Comparison of ENCODE assay signal across 8 mouse cellular contexts in the genomic region with DNA sequence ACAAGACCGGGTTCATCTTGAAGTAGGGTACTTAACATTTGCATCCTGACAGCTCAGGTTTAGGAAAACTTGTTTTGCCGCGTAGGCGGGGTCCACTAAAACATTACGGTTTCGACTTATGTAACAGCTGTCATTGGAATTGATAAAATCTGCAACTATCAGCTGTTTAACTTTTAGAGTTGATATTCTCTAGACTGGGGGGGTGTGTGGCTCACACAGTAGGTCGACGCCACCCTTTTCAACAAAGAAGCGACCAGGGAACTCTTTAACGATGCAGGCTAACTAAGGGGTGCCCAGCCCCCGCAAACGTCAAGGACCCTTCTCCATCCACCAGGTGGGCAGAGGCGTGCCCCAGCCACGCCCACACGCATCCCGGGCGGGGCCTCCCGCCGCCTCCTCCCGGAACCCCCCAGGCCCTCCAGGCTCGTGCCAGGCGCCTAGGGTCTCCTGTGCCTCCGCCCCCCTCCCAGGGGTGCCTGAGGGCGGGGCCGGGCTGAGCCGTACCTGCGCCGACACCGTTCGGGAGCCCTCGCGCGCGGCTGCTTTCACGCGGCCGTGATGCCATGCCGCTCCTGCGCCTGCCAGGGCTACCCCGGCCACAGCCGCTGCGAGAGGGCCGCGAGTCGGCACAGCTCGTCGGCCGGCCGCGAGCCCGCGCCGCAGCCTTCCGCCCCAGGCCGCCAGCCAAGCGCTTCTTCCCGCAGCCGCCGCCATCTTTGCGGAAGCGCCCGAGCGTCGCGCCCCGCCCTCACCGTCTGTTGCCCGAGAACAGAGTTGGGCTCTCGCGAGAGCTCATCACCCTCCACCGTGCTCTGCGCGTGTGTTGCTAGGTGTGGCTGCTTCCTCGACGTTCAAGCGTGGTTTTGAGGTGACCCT. TPM values are rescaled to one million over a fixed set of nuclear protein-coding genes. Genes with fewer than 3 reads are reported as not detected.
DNase-seq lines count a peak whose midpoint lies in the region; ATAC-seq and TF ChIP-seq lines count a peak whose summit lies in the region.

Gene Micu2, minus strand, starts transcription at position 737 of the 876 bp plus-strand sequence.

- H3K9me3 ChIP-seq in MEL (replicated peaks; ENCODE audit: insufficient read depth, low read length) = no peaks in the 10 kb centered on the region
- no peaks in the 10 kb centered on the region for H3K9me3 ChIP-seq in forebrain, postnatal 0 days (ENCODE audit: low read length)
- no peaks in the 10 kb centered on the region; the same call in 1 of the 2 replicates for H3K9me3 ChIP-seq in lung, embryonic 16.5 days (ENCODE audit: control insufficient read depth, low read length)

- H3K9ac ChIP-seq in MEL (ENCODE audit: control insufficient read depth, low read depth, low read length, poor library complexity, severe bottlenecking) = peak within 1 kb of the TSS; percentile 94
- peak within 1 kb of the TSS; percentile 94 for H3K9ac ChIP-seq in forebrain, postnatal 0 days
- H3K9ac ChIP-seq in lung, embryonic 16.5 days (ENCODE audit: low read length) = peak within 1 kb of the TSS; percentile 82

- peak; percentile 78 to 84; a peak in 3 of 4 replicates for TF ChIP-seq POLR2A in MEL (IDR thresholded peaks at IDR 0.05; ENCODE audit: control insufficient read depth in 1 of 2, insufficient read depth in 1 of 2, low read depth in 1 of 2, low read length in 2 of 2, poor library complexity in 1 of 2)
- TF ChIP-seq POLR2A in cerebellum, adult 2 months (IDR thresholded peaks at IDR 0.05; ENCODE audit: borderline replicate concordance, insufficient read depth, low read length) = peak; percentile 64; the same call in 1 of the 2 replicates

- no peak for TF ChIP-seq CTCF in MEL (IDR thresholded peaks at IDR 0.05 in 2 of 3, conservative IDR thresholded peaks at IDR 0.05 in 1 of 3; ENCODE audit: control insufficient read depth in 1 of 3, insufficient read depth in 1 of 3, low read depth in 2 of 3, low read length in 3 of 3, poor library complexity in 1 of 3, severe bottlenecking in 1 of 3)
- no peak for TF ChIP-seq CTCF in cerebellum, adult 2 months (IDR thresholded peaks at IDR 0.05; ENCODE audit: borderline replicate concordance, insufficient read depth, low read depth, low read length)
- TF ChIP-seq CTCF in forebrain, postnatal 0 days (IDR thresholded peaks at IDR 0.05; ENCODE audit: low read depth) = no peak

- peaks cover 6 to 9% of the 10 kb centered on the region in 2 experiments; a peak in 3 of 4 replicates for H3K4me1 ChIP-seq in MEL (ENCODE audit: control insufficient read depth in 1 of 2, insufficient read depth in 2 of 2, low read length in 2 of 2)
- H3K4me1 ChIP-seq in cerebellum, adult 2 months (ENCODE audit: control insufficient read depth, insufficient read depth, low read length) = no peaks in the 10 kb centered on the region
- peaks cover 9% of the 10 kb centered on the region for H3K4me1 ChIP-seq in forebrain, postnatal 0 days (ENCODE audit: insufficient read depth)
- peaks cover 3% of the 10 kb centered on the region; the same call in 1 of the 2 replicates for H3K4me1 ChIP-seq in lung, embryonic 16.5 days (replicated peaks; ENCODE audit: control insufficient read depth, insufficient read depth, low read length)

- peak within 1 kb of the TSS; percentile 91 for H3K4me2 ChIP-seq in forebrain, postnatal 0 days (ENCODE audit: low read depth)
- peak within 1 kb of the TSS; percentile 79 for H3K4me2 ChIP-seq in lung, embryonic 16.5 days (ENCODE audit: low read depth, low read length)

- peak; percentile 95 for DNase-seq in MEL (ENCODE audit: low read depth, low spot score)
- DNase-seq in cerebellum, adult 2 months = peak; percentile 82 to 84
- peak; percentile 95 for DNase-seq in forebrain, postnatal 0 days
- DNase-seq in heart, postnatal 4 days = peak; percentile 89
- DNase-seq in layer of hippocampus, adult 8-10 months (ENCODE audit: low spot score in 2 of 2) = peak; percentile 72 to 82
- peak; percentile 42 for DNase-seq in ovary, postnatal 10 days (ENCODE audit: low spot score)
- peak; percentile 76 to 82 for DNase-seq in thymus, postnatal 10 days (ENCODE audit: low spot score in 2 of 2)

- 3% methylated on average over 71 of the region's 76 CpGs for WGBS in cerebellum, adult 2 months
- 4% methylated on average over 76 of the region's 76 CpGs for WGBS in forebrain, postnatal 0 days
- WGBS in lung, embryonic 16.5 days = 1% methylated on average over 68 of the region's 76 CpGs

- no peaks in the 10 kb centered on the region for H3K27me3 ChIP-seq in MEL (ENCODE audit: control insufficient read depth in 1 of 2, insufficient read depth in 2 of 2, low read length in 2 of 2)
- H3K27me3 ChIP-seq in cerebellum, adult 2 months (ENCODE audit: control insufficient read depth, insufficient read depth, low read length) = no peaks in the 10 kb centered on the region
- H3K27me3 ChIP-seq in forebrain, postnatal 0 days (ENCODE audit: insufficient read depth, low read length) = no peaks in the 10 kb centered on the region
- no peaks in the 10 kb centered on the region for H3K27me3 ChIP-seq in lung, embryonic 16.5 days (ENCODE audit: control insufficient read depth, insufficient read depth, low read depth, low read length)

- H3K27ac ChIP-seq in MEL (ENCODE audit: control insufficient read depth, low read depth, low read length) = peak within 1 kb of the TSS; percentile 48
- H3K27ac ChIP-seq in cerebellum, adult 2 months (ENCODE audit: insufficient read depth, low read length) = peak within 1 kb of the TSS; percentile 31; the same call in 1 of the 2 replicates
- peak within 1 kb of the TSS; percentile 90 for H3K27ac ChIP-seq in forebrain, postnatal 0 days (ENCODE audit: low read depth, low read length)
- H3K27ac ChIP-seq in lung, embryonic 16.5 days (ENCODE audit: low read length) = peak within 1 kb of the TSS; percentile 57

- TF ChIP-seq EP300 in MEL (IDR thresholded peaks at IDR 0.05; ENCODE audit: low read depth in 1 of 2, low read length in 2 of 2) = peak in 1 of 2 experiments; percentile 48; a peak in 2 of 4 replicates

- peak; percentile 99 for ATAC-seq in forebrain, postnatal 0 days
- ATAC-seq in lung, embryonic 16.5 days (ENCODE audit: low read depth) = peak; percentile 97

- peaks cover 0 to 24% of the 10 kb centered on the region in 2 experiments; a peak in 2 of 4 replicates for H3K36me3 ChIP-seq in MEL (ENCODE audit: control insufficient read depth in 1 of 2, insufficient read depth in 2 of 2, low read length in 2 of 2)
- H3K36me3 ChIP-seq in forebrain, postnatal 0 days (ENCODE audit: insufficient read depth) = no peaks in the 10 kb centered on the region
- no peaks in the 10 kb centered on the region for H3K36me3 ChIP-seq in lung, embryonic 16.5 days (ENCODE audit: control insufficient read depth, insufficient read depth, low read length)

- H3K4me3 ChIP-seq in MEL (ENCODE audit: control insufficient read depth in 1 of 2, insufficient read depth in 1 of 2, low read depth in 2 of 2, low read length in 2 of 2) = peak within 1 kb of the TSS; percentile 60 to 81
- peak within 1 kb of the TSS; percentile 51 for H3K4me3 ChIP-seq in cerebellum, adult 2 months (replicated peaks; ENCODE audit: insufficient read depth, low read depth, low read length)
- peak within 1 kb of the TSS; percentile 94 for H3K4me3 ChIP-seq in forebrain, postnatal 0 days (ENCODE audit: low read depth, low read length)
- peak within 1 kb of the TSS; percentile 83 for H3K4me3 ChIP-seq in lung, embryonic 16.5 days (ENCODE audit: low read length)

- TF ChIP-seq RAD21 in MEL (IDR thresholded peaks at IDR 0.05; ENCODE audit: low read depth, low read length) = no peak

- H3K79me2 ChIP-seq in MEL (ENCODE audit: control insufficient read depth, insufficient read depth, low read length, poor library complexity) = peaks cover 10% of the 10 kb centered on the region

TF ChIP-seq in MEL, 35 proteins besides CTCF, POLR2A, EP300 and RAD21 (continues in another document):
- 0 out of 2 replicates have a peak, but pooled peaks have one; percentile 37 for TF ChIP-seq BHLHE40 (IDR thresholded peaks at IDR 0.05; ENCODE audit: borderline replicate concordance, low read depth, low read length)
- TF ChIP-seq MAX (IDR thresholded peaks at IDR 0.05; ENCODE audit: low read length) = peak; percentile 100
- TF ChIP-seq JUND (IDR thresholded peaks at IDR 0.05; ENCODE audit: low read depth, low read length) = no peak
- TF ChIP-seq TAL1 (IDR thresholded peaks at IDR 0.05; ENCODE audit: low read length) = no peak
- no peak for TF ChIP-seq E2F4 (IDR thresholded peaks at IDR 0.05; ENCODE audit: borderline replicate concordance, low read depth, low read length)
- TF ChIP-seq TBP (IDR thresholded peaks at IDR 0.05; ENCODE audit: low read depth, low read length) = no peak
- TF ChIP-seq MAZ (IDR thresholded peaks at IDR 0.05; ENCODE audit: low read depth, low read length) = peak; percentile 27; the same call in 1 of the 2 replicates
- TF ChIP-seq CHD1 (IDR thresholded peaks at IDR 0.05; ENCODE audit: low read depth, low read length) = no peak
- TF ChIP-seq TCF12 (IDR thresholded peaks at IDR 0.05; ENCODE audit: low read depth, low read length) = peak; percentile 41
- no peak for TF ChIP-seq UBTF (IDR thresholded peaks at IDR 0.05; ENCODE audit: borderline replicate concordance, insufficient read depth, low read depth, low read length)
- TF ChIP-seq ELF1 (IDR thresholded peaks at IDR 0.05; ENCODE audit: low read depth, low read length) = peak; percentile 97
- 0 out of 2 replicates have a peak, but pooled peaks have one; percentile 5 for TF ChIP-seq GATA1 (IDR thresholded peaks at IDR 0.05; ENCODE audit: low read depth, low read length)
- peak; percentile 82 for TF ChIP-seq HCFC1 (IDR thresholded peaks at IDR 0.05; ENCODE audit: low read depth, low read length)
- peak; percentile 87 for TF ChIP-seq ZKSCAN1 (IDR thresholded peaks at IDR 0.05; ENCODE audit: low read depth, low read length)
- TF ChIP-seq NELFE (IDR thresholded peaks at IDR 0.05; ENCODE audit: low read depth, low read length) = peak; percentile 79
- TF ChIP-seq ETS1 (IDR thresholded peaks at IDR 0.05; ENCODE audit: low read depth, low read length) = peak; percentile 79
- TF ChIP-seq SIN3A (IDR thresholded peaks at IDR 0.05; ENCODE audit: low read length) = peak; percentile 59
- peak; percentile 62 for TF ChIP-seq MXI1 (IDR thresholded peaks at IDR 0.05; ENCODE audit: low read depth, low read length)

RNA-seq across cellular contexts. Expression of gene Micu2, which starts in this region (rescaled TPM):
- 56.8 and 61.3 TPM in 2 replicates for total RNA-seq in MEL (2012; rRNA removed)
- 100 to 1,000 TPM in 1 of 2 experiments, 10 to 100 TPM in 1; 65.1 to 173 TPM for polyA plus RNA-seq in MEL (2012; ENCODE audit: insufficient read depth in 1 of 2, insufficient read length in 2 of 2, low read depth in 1 of 2, low replicate concordance in 2 of 2, missing spikeins in 1 of 2)
- polyA plus RNA-seq in cerebellum, adult 2 months (2012; rRNA removed) = 19.8 and 21.3 TPM in 2 replicates
- total RNA-seq in forebrain, postnatal 0 days (2014; rRNA removed) = 65.1 and 67.9 TPM in 2 replicates
- 66.8 and 72.1 TPM in 2 replicates for polyA plus RNA-seq in forebrain, postnatal 0 days (2015; fragmentation: Nextera tagmentation; extraction: Ambion mirVana)
- 10 to 100 TPM; 70.5 to 73.4 TPM for total RNA-seq in heart, postnatal 4 days (2021)
- total RNA-seq in layer of hippocampus, adult 8-10 months (2022) = 10 to 100 TPM; 20.2 to 25.7 (median 22.5) TPM
- 74.1 and 74.9 TPM in 2 replicates for polyA plus RNA-seq in lung, embryonic 16.5 days (2015; fragmentation: Nextera tagmentation; extraction: Ambion mirVana)

Comparison
In these comparisons a context has a peak if more than half of its experiments do, and no peak if none do; other contexts are left out.
1. Peak in every context shown above with its lines: DNase-seq, ATAC-seq, H3K4me3 ChIP-seq and H3K27ac ChIP-seq.
2. DNase-seq: peak in every context shown above with its lines; median percentile 95 in MEL; 95 in forebrain, postnatal 0 days; 89 in heart, postnatal 4 days; 83 in cerebellum, adult 2 months; 79 in thymus, postnatal 10 days; 77 in layer of hippocampus, adult 8-10 months; 42 in ovary, postnatal 10 days.
3. H3K27ac ChIP-seq: peak in every context shown above with its lines; median percentile 90 in forebrain, postnatal 0 days; 57 in lung, embryonic 16.5 days; 48 in MEL; 31 in cerebellum, adult 2 months.